Mouse (Mus musculus): ENCODE measurements around the gene Hist1h2ab. TPM values are rescaled to one million over a fixed set of nuclear protein-coding genes. Genes with fewer than 3 reads are reported as not detected.
A peak's percentile ranks its signal among the peaks of the same experiment; 100 is the strongest.
"Not testable (repeated sequence)": the region's sequence is repeated elsewhere in the genome, so short reads cannot be mapped to it uniquely, and the experiment has no call there.

Gene Hist1h2ab
- polyA plus RNA-seq, 1 experiment from 2014 or later = 44.4 TPM

GRCm38 (mm10) chr13:23749563-23750121 is 1.3 kb upstream of the Hist1h2ab start:
- Histone ChIP-seq H3K9me3 (replicated peaks) (no peaks in the 10 kb centered on the region), H3K36me3 (no peaks in the 10 kb centered on the region), H3K4me1 (peaks cover 32% of the 10 kb centered on the region), H3K4me3 (no peak overlapping the region), H3K27ac (replicated peaks) (peak overlapping the region; percentile 97), H3K27me3 (ENCODE audit: low read depth, poor library complexity, severe bottlenecking) (no peaks in the 10 kb centered on the region)
- 91% methylated on average over 5 of the region's 5 CpGs for WGBS
- no peak for DNase-seq (ENCODE audit: low spot score)

- H3K4me1 ChIP-seq = peaks cover 29% of the 10 kb centered on the region
- no peak for DNase-seq (ENCODE audit: low spot score)
- no peaks in the 10 kb centered on the region for H3K27me3 ChIP-seq (ENCODE audit: low read depth, poor library complexity, severe bottlenecking)
- H3K9me3 ChIP-seq (replicated peaks) = no peaks in the 10 kb centered on the region
- H3K27ac ChIP-seq (replicated peaks) = peak overlapping the region; percentile 97
- no peaks in the 10 kb centered on the region for H3K36me3 ChIP-seq
- WGBS = under 1% methylated on average over 11 of the region's 11 CpGs
- peak overlapping the region; percentile 54 for H3K4me3 ChIP-seq
These were observed 591 bp downstream of the Hist1h2ab start for GRCm38 (mm10) chr13:23751478-23751956.

GRCm38 (mm10) chr13:23752067-23752741 is 1.3 kb downstream of the Hist1h2ab start, which contains the start of gene Hist1h3b:
Hist1h3b (plus strand) TSS chr13:23752267.
- Histone ChIP-seq H3K4me3 (peak within 1 kb of the TSS; percentile 54), H3K4me1 (peaks cover 27% of the 10 kb centered on the region), H3K27ac (replicated peaks) (peak within 1 kb of the TSS; percentile 97)
- not testable (repeated sequence) for H3K9me3 ChIP-seq (replicated peaks); H3K36me3 ChIP-seq; H3K27me3 ChIP-seq (ENCODE audit: low read depth, poor library complexity, severe bottlenecking)
- WGBS = under 1% methylated on average over 23 of the region's 47 CpGs
- DNase-seq (ENCODE audit: low spot score) = peak; percentile 92

GRCm38 (mm10) chr13:23752742-23753172 is 1.8 kb downstream of the Hist1h2ab start:
- Histone ChIP-seq H3K9me3 (replicated peaks) (no peaks in the 10 kb centered on the region), H3K4me3 (peak overlapping the region; percentile 51), H3K36me3 (no peaks in the 10 kb centered on the region), H3K27me3 (ENCODE audit: low read depth, poor library complexity, severe bottlenecking) (no peaks in the 10 kb centered on the region), H3K4me1 (peaks cover 27% of the 10 kb centered on the region), H3K27ac (replicated peaks) (peak overlapping the region; percentile 92)
- no peak for DNase-seq (ENCODE audit: low spot score)
- 2% methylated on average over 6 of the region's 6 CpGs for WGBS

GRCm38 (mm10) chr13:23753314-23754078 is 2.6 kb downstream of the Hist1h2ab start:
- H3K4me3 ChIP-seq = peak overlapping the region; percentile 51
- H3K9me3 ChIP-seq (replicated peaks) = no peaks in the 10 kb centered on the region
- H3K4me1 ChIP-seq = peaks cover 23% of the 10 kb centered on the region
- no peaks in the 10 kb centered on the region for H3K27me3 ChIP-seq (ENCODE audit: low read depth, poor library complexity, severe bottlenecking)
- WGBS = 63% methylated on average over 4 of the region's 4 CpGs
- no peak for DNase-seq (ENCODE audit: low spot score)
- H3K27ac ChIP-seq (replicated peaks) = peak overlapping the region; percentile 92
- H3K36me3 ChIP-seq = no peaks in the 10 kb centered on the region

- peak overlapping the region; percentile 92 for H3K27ac ChIP-seq (replicated peaks)
- no peak overlapping the region for H3K4me3 ChIP-seq
- no peaks in the 10 kb centered on the region for H3K36me3 ChIP-seq
- no peaks in the 10 kb centered on the region for H3K27me3 ChIP-seq (ENCODE audit: low read depth, poor library complexity, severe bottlenecking)
- no peaks in the 10 kb centered on the region for H3K9me3 ChIP-seq (replicated peaks)
- peaks cover 28% of the 10 kb centered on the region for H3K4me1 ChIP-seq
- no peak for DNase-seq (ENCODE audit: low spot score)
These were observed 4.1 kb downstream of the Hist1h2ab start for GRCm38 (mm10) chr13:23755000-23755399.

- H3K27ac ChIP-seq (replicated peaks) = peak within 1 kb of the TSS; percentile 92
- H3K4me1 ChIP-seq = peaks cover 36% of the 10 kb centered on the region
- peak within 1 kb of the TSS; percentile 53 for H3K4me3 ChIP-seq
- peak; percentile 89 for DNase-seq (ENCODE audit: low spot score)
- no peaks in the 10 kb centered on the region for H3K36me3 ChIP-seq
- no peaks in the 10 kb centered on the region for H3K9me3 ChIP-seq (replicated peaks)
- WGBS = under 1% methylated on average over 20 of the region's 22 CpGs
- H3K27me3 ChIP-seq (ENCODE audit: low read depth, poor library complexity, severe bottlenecking) = no peaks in the 10 kb centered on the region
These were observed 5.9 kb downstream of the Hist1h2ab start, which contains the start of gene Hist1h4b for GRCm38 (mm10) chr13:23756790-23757189. Hist1h4b (plus strand) TSS chr13:23757013.

- DNase-seq (ENCODE audit: low spot score) = peak; percentile 63
- Histone ChIP-seq H3K9me3 (replicated peaks) (no peaks in the 10 kb centered on the region), H3K27me3 (ENCODE audit: low read depth, poor library complexity, severe bottlenecking) (no peaks in the 10 kb centered on the region), H3K4me1 (peaks cover 36% of the 10 kb centered on the region), H3K4me3 (peak overlapping the region; percentile 53), H3K27ac (replicated peaks) (peak overlapping the region; percentile 92), H3K36me3 (no peaks in the 10 kb centered on the region)
- WGBS = under 1% methylated on average over 23 of the region's 23 CpGs
These were observed 6.4 kb downstream of the Hist1h2ab start for GRCm38 (mm10) chr13:23757211-23757773.

- 44% methylated on average over 3 of the region's 3 CpGs for WGBS
- H3K27ac ChIP-seq (replicated peaks) = peak overlapping the region; percentile 92
- peak overlapping the region; percentile 53; the same call in 1 of the 2 replicates for H3K4me3 ChIP-seq
- peaks cover 32% of the 10 kb centered on the region for H3K4me1 ChIP-seq
- H3K9me3 ChIP-seq (replicated peaks) = no peaks in the 10 kb centered on the region
- no peaks in the 10 kb centered on the region for H3K27me3 ChIP-seq (ENCODE audit: low read depth, poor library complexity, severe bottlenecking)
- DNase-seq (ENCODE audit: low spot score) = no peak
- H3K36me3 ChIP-seq = no peaks in the 10 kb centered on the region
These were observed 7.0 kb downstream of the Hist1h2ab start for GRCm38 (mm10) chr13:23757921-23758320.

GRCm38 (mm10) chr13:23759251-23759771 is 8.4 kb downstream of the Hist1h2ab start:
- H3K4me1 ChIP-seq = peaks cover 40% of the 10 kb centered on the region
- H3K4me3 ChIP-seq = peak overlapping the region; percentile 69; the same call in 1 of the 2 replicates
- no peak for DNase-seq (ENCODE audit: low spot score)
- H3K9me3 ChIP-seq (replicated peaks) = no peaks in the 10 kb centered on the region
- peak overlapping the region; percentile 92 for H3K27ac ChIP-seq (replicated peaks)
- 81% methylated on average over 3 of the region's 3 CpGs for WGBS
- H3K36me3 ChIP-seq = no peaks in the 10 kb centered on the region
- no peaks in the 10 kb centered on the region for H3K27me3 ChIP-seq (ENCODE audit: low read depth, poor library complexity, severe bottlenecking)

- H3K27me3 ChIP-seq (ENCODE audit: low read depth, poor library complexity, severe bottlenecking) = no peaks in the 10 kb centered on the region
- H3K4me1 ChIP-seq = peaks cover 46% of the 10 kb centered on the region
- peak overlapping the region; percentile 69 for H3K4me3 ChIP-seq
- DNase-seq (ENCODE audit: low spot score) = no peak
- no peaks in the 10 kb centered on the region for H3K9me3 ChIP-seq (replicated peaks)
- H3K36me3 ChIP-seq = no peaks in the 10 kb centered on the region
- H3K27ac ChIP-seq (replicated peaks) = peak overlapping the region; percentile 92
- WGBS = 70% methylated on average over 1 of the region's 1 CpGs
These were observed 9.0 kb downstream of the Hist1h2ab start for GRCm38 (mm10) chr13:23759916-23760239.

GRCm38 (mm10) chr13:23760240-23760971 is 9.5 kb downstream of the Hist1h2ab start:
- peak; percentile 50 for DNase-seq (ENCODE audit: low spot score)
- under 1% methylated on average over 22 of the region's 27 CpGs for WGBS

More at GRCm38 (mm10) chr13:23760240-23760971, 9.5 kb downstream of the Hist1h2ab start:
- H3K9me3 ChIP-seq (replicated peaks) = no peaks in the 10 kb centered on the region
- peak overlapping the region; percentile 69 for H3K4me3 ChIP-seq
- H3K27me3 ChIP-seq (ENCODE audit: low read depth, poor library complexity, severe bottlenecking) = no peaks in the 10 kb centered on the region
- peaks cover 50% of the 10 kb centered on the region for H3K4me1 ChIP-seq
- H3K27ac ChIP-seq (replicated peaks) = peak overlapping the region; percentile 92
- no peaks in the 10 kb centered on the region for H3K36me3 ChIP-seq
